Comparison of ENCODE assay signal across 23 mouse cellular contexts in the genomic region with DNA sequence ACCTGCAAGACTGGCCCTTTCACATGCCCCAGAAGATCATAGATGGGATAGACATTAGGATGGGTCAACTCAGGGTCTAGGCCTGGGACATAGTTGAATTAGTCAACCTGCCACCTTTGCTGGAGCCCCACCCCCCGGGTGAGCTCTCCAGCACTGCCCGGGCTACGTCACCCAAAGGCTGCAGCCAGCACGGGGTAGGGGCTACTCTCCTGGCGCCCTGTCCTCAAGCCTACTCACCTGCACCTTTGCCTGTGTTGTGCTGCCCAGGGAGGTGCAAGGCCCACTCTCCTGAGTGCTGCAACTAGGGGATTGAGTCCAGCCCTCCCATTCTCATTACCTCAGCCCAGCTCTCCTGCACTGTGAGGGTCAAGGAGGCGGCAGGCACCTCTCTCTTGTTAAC.
"Had no signal": no experiment of that assay in that cellular context is flagged by ENCODE, and none has a peak within 500 bp of the region (broad histone marks: within the 10 kb centered on the region; RNA-seq: fewer than 3 reads in every experiment).

No protein-coding gene starts in this region.

- DNase-seq: gastrocnemius, postnatal 14 days; gastrocnemius, postnatal 36 days; heart, adult 18-20 months; heart, postnatal 10 days; kidney, adult 11 months; kidney, adult 2 months; kidney, adult 9 months; kidney, postnatal 14 days; kidney, postnatal 36 days; layer of hippocampus, adult 9-11 months; layer of hippocampus, postnatal 36 days; left cerebral cortex, postnatal 4 days had no signal

- H3K4me2 ChIP-seq: heart, embryonic 12.5 days; hindbrain, embryonic 13.5 days; hindbrain, embryonic 15.5 days; kidney, embryonic 15.5 days; limb, embryonic 13.5 days; limb, embryonic 15.5 days; liver, embryonic 12.5 days had no signal

- H3K27ac ChIP-seq: heart, embryonic 10.5 days; hindbrain, embryonic 13.5 days; hindbrain, embryonic 15.5 days; hindbrain, postnatal 0 days; kidney, embryonic 15.5 days; kidney, postnatal 0 days; limb, embryonic 13.5 days; limb, embryonic 15.5 days; liver, embryonic 12.5 days had no signal

- H3K27me3 ChIP-seq: heart, embryonic 12.5 days; hindbrain, embryonic 13.5 days; hindbrain, embryonic 15.5 days; limb, embryonic 13.5 days; limb, embryonic 15.5 days; liver, embryonic 12.5 days had no signal

- H3K9ac ChIP-seq: heart, embryonic 12.5 days; hindbrain, embryonic 13.5 days; hindbrain, embryonic 15.5 days; kidney, embryonic 15.5 days; limb, embryonic 13.5 days; limb, embryonic 15.5 days; liver, embryonic 12.5 days had no signal

- H3K4me3 ChIP-seq: heart, embryonic 10.5 days; heart, embryonic 12.5 days; hindbrain, embryonic 13.5 days; hindbrain, embryonic 15.5 days; kidney, embryonic 15.5 days; limb, embryonic 13.5 days; limb, embryonic 15.5 days; liver, embryonic 12.5 days had no signal

- ATAC-seq: hindbrain, postnatal 0 days; intestine, embryonic 16.5 days; liver, embryonic 12.5 days had no signal

- H3K9me3 ChIP-seq: heart, embryonic 10.5 days; heart, embryonic 12.5 days; hindbrain, embryonic 13.5 days; hindbrain, embryonic 15.5 days; kidney, embryonic 15.5 days; limb, embryonic 13.5 days; limb, embryonic 15.5 days; liver, embryonic 12.5 days had no signal

- H3K4me1 ChIP-seq: heart, embryonic 10.5 days; heart, embryonic 12.5 days; hindbrain, embryonic 13.5 days; hindbrain, embryonic 15.5 days; kidney, embryonic 15.5 days; limb, embryonic 15.5 days; liver, embryonic 12.5 days had no signal

- H3K36me3 ChIP-seq: heart, embryonic 10.5 days; hindbrain, embryonic 13.5 days; hindbrain, embryonic 15.5 days; kidney, embryonic 15.5 days; limb, embryonic 13.5 days; limb, embryonic 15.5 days; liver, embryonic 12.5 days had no signal
